Mouse (Mus musculus) lung, postnatal 4 days (tissue): ENCODE measurements around the gene Olfr417.
"Not testable (repeated sequence)": the region's sequence is repeated elsewhere in the genome, so short reads cannot be mapped to it uniquely, and the experiment has no call there.

Source experiments
- DNase-seq, 2 experiments: peaks; one replicate each; pipeline ENCODE4 v3.0.0; 2021

Gene Olfr417

GRCm38 (mm10) chr1:174364882-174365451 lies at the start of gene Olfr417:
Olfr417 (plus strand) TSS chr1:174365122.
- DNase-seq, result no peak

- DNase-seq, result no peak
Observed at GRCm38 (mm10) chr1:174317308-174317707, 47.6 kb upstream of the Olfr417 start.

GRCm38 (mm10) chr1:174330218-174330617 lies 34.7 kb upstream of the Olfr417 start, which contains the start of gene Mptx1:
Mptx1 (plus strand) TSS chr1:174330518.
- no peak for DNase-seq

GRCm38 (mm10) chr1:174353636-174354035 lies 11.3 kb upstream of the Olfr417 start:
- not testable (repeated sequence) for DNase-seq

GRCm38 (mm10) chr1:174354640-174355039 lies 10.3 kb upstream of the Olfr417 start:
- no peak for DNase-seq

GRCm38 (mm10) chr1:174373799-174374198 lies 8.9 kb downstream of the Olfr417 start:
- no peak for DNase-seq

- no peak for DNase-seq
Observed at GRCm38 (mm10) chr1:174390746-174391145, 25.8 kb downstream of the Olfr417 start, which contains the start of gene Olfr248. Olfr248 (plus strand) TSS chr1:174391046.

GRCm38 (mm10) chr1:174422959-174423358 lies 58.0 kb downstream of the Olfr417 start:
- DNase-seq, result no peak

GRCm38 (mm10) chr1:174423764-174424163 lies 58.8 kb downstream of the Olfr417 start, which contains the start of gene Olfr414:
Olfr414 (plus strand) TSS chr1:174424064.
- no peak for DNase-seq
